Mouse (Mus musculus) midbrain, postnatal 0 days (tissue): ENCODE data around the gene Asnsd1. TPM values are rescaled to one million over a fixed set of nuclear protein-coding genes. Genes with fewer than 3 reads are reported as not detected.
"Not testable (repeated sequence)": the region's sequence is repeated elsewhere in the genome, so short reads cannot be mapped to it uniquely, and the experiment has no call there.

ENCODE experiments used
- ATAC-seq: fragments of 200-750 bp; cut with Nextera tagmentation; 2 replicates; pipeline ENCODE4 v1.8.0; 2017; ENCODE audit warnings: moderate number of reproducible peaks, mild to moderate bottlenecking, moderate TSS enrichment, moderate library complexity; ENCODE audit not compliant: low FRiP score
- DNase-seq: peaks from one replicate; pipeline ENCODE4 v3.0.0-alpha.2; 2015; ENCODE audit warnings: low spot score
- H3K27ac ChIP-seq: fragments of 300-500 bp; sonication (generic); 2 replicates; pipeline ENCODE4 v1.5.1; 2014; ENCODE audit warnings: low read depth, mild to moderate bottlenecking, low read length, mixed read lengths
- H3K27me3 ChIP-seq: fragments of 300-500 bp; sonication (generic); 2 replicates; pipeline ENCODE4 v1.6.1; 2014; ENCODE audit warnings: low read length, control low read depth, mixed read lengths; ENCODE audit not compliant: insufficient read depth
- H3K36me3 ChIP-seq: fragments of 300-500 bp; sonication (generic); 2 replicates; pipeline ENCODE4 v1.6.1; 2014; ENCODE audit warnings: low read length, control low read depth, mixed read lengths; ENCODE audit not compliant: insufficient read depth
- H3K4me1 ChIP-seq: fragments of 300-500 bp; sonication (generic); 2 replicates; pipeline ENCODE4 v1.6.1; 2014; ENCODE audit warnings: mild to moderate bottlenecking, control low read depth, antibody characterized with exemption, low read length, mixed read lengths; ENCODE audit not compliant: insufficient read depth
- H3K4me2 ChIP-seq: fragments of 300-500 bp; sonication (generic); 2 replicates; pipeline ENCODE4 v1.6.1; 2014; ENCODE audit warnings: low read depth, mild to moderate bottlenecking, low read length, mixed read lengths; ENCODE audit not compliant: poor library complexity, severe bottlenecking
- H3K4me3 ChIP-seq: fragments of 300-500 bp; sonication (generic); 2 replicates; pipeline ENCODE4 v1.5.1; 2014; ENCODE audit warnings: low read depth, mild to moderate bottlenecking, low read length, moderate library complexity
- H3K9ac ChIP-seq: fragments of 300-500 bp; sonication (generic); replicated peaks from 2 replicates; pipeline ENCODE4 v1.6.1; 2014; ENCODE audit warnings: mild to moderate bottlenecking, low read length, moderate library complexity, mixed read lengths; ENCODE audit not compliant: poor library complexity, severe bottlenecking
- H3K9me3 ChIP-seq: fragments of 300-500 bp; sonication (generic); 2 replicates; pipeline ENCODE4 v1.6.1; 2016; ENCODE audit warnings: low read length, control low read depth
- CTCF ChIP-seq: IDR thresholded peaks from 2 replicates; pipeline ENCODE4 v1.5.1; 2016; ENCODE audit warnings: antibody characterized with exemption, mild to moderate bottlenecking
- WGBS: fragments of 180-500 bp; shearing (Covaris S2); extraction: QIAGEN DNeasy Blood & Tissue Kit; methylation state at CpG from one replicate; pipeline ENCODE4 v1.1.7; 2014; 5-methylcytosine and 5-hydroxymethylcytosine counted together
- polyA plus RNA-seq: library from polyadenylated mRNA; unstranded; fragments of >200 nt; fragmentation: Nextera tagmentation; extraction: Ambion mirVana; gene quantifications from 2 replicates; pipeline ENCODE4 v1.2.1, GENCODE M21; 2015
- total RNA-seq: library from RNA; depleted of rRNA; stranded (reverse); fragments of >200 nt; gene quantifications from 2 replicates; pipeline ENCODE4 v1.2.3, GENCODE M21; 2014

The Asnsd1 gene
- total and polyA plus RNA-seq, 2 experiments from 2014 or later, result 28.3 to 55.1 TPM

- Histone ChIP-seq H3K36me3 (no peaks in the 10 kb centered on the region), H3K9ac (no peak overlapping the region), H3K4me3 (no peak overlapping the region), H3K4me2 (no peak overlapping the region), H3K27me3 (no peaks in the 10 kb centered on the region), H3K9me3 (no peaks in the 10 kb centered on the region), H3K4me1 (no peaks in the 10 kb centered on the region), H3K27ac (no peak overlapping the region)
- DNase-seq (no peak), ATAC-seq (no peak)
- no peak for TF ChIP-seq CTCF
These were observed 6.4 kb upstream of the Asnsd1 start for GRCm38 (mm10) chr1:53358988-53359387.

GRCm38 (mm10) chr1:53341071-53341470 lies 11.5 kb downstream of the Asnsd1 start:
- ATAC-seq, result no peak
- no peak overlapping the region for H3K27ac ChIP-seq

GRCm38 (mm10) chr1:53337403-53337802 lies 15.1 kb downstream of the Asnsd1 start:
- ATAC-seq, H3K27me3 ChIP-seq: not testable (repeated sequence)
- WGBS, result 60% methylated on average over 2 of the region's 2 CpGs

More at GRCm38 (mm10) chr1:53341071-53341470, 11.5 kb downstream of the Asnsd1 start:
- Histone ChIP-seq H3K36me3 (peaks cover 21% of the 10 kb centered on the region; the same call in 1 of the 2 replicates), H3K9ac (no peak overlapping the region), H3K27me3 (no peaks in the 10 kb centered on the region), H3K4me3 (no peak overlapping the region), H3K4me2 (no peak overlapping the region), H3K4me1 (no peaks in the 10 kb centered on the region), H3K9me3 (peaks cover 10% of the 10 kb centered on the region; the same call in 1 of the 2 replicates)
- no peak for DNase-seq
- 98% methylated on average over 2 of the region's 2 CpGs for WGBS
- TF ChIP-seq CTCF, result no peak

GRCm38 (mm10) chr1:53335465-53335864 lies 17.1 kb downstream of the Asnsd1 start:
- Histone ChIP-seq H3K9ac (no peak overlapping the region), H3K4me1 (no peaks in the 10 kb centered on the region), H3K4me2 (no peak overlapping the region), H3K27me3 (no peaks in the 10 kb centered on the region), H3K9me3 (no peaks in the 10 kb centered on the region), H3K4me3 (no peak overlapping the region), H3K36me3 (no peaks in the 10 kb centered on the region), H3K27ac (no peak overlapping the region)
- TF ChIP-seq CTCF, result no peak
- ATAC-seq (no peak), DNase-seq (no peak)

More at GRCm38 (mm10) chr1:53337403-53337802, 15.1 kb downstream of the Asnsd1 start:
- H3K9me3 ChIP-seq, H3K4me3 ChIP-seq, H3K27ac ChIP-seq, H3K4me1 ChIP-seq, DNase-seq, H3K36me3 ChIP-seq, H3K4me2 ChIP-seq, H3K9ac ChIP-seq: not testable (repeated sequence)

- H3K9me3 ChIP-seq, H3K9ac ChIP-seq, ATAC-seq, H3K27ac ChIP-seq, H3K36me3 ChIP-seq, H3K4me3 ChIP-seq, H3K27me3 ChIP-seq, DNase-seq, H3K4me1 ChIP-seq, H3K4me2 ChIP-seq: not testable (repeated sequence)
- WGBS, result 50% methylated on average over 5 of the region's 5 CpGs
These were observed 19.0 kb downstream of the Asnsd1 start for GRCm38 (mm10) chr1:53333527-53333926.

GRCm38 (mm10) chr1:53324827-53325494 lies 27.6 kb downstream of the Asnsd1 start:
- no peak overlapping the region for H3K27ac ChIP-seq
- DNase-seq (no peak), ATAC-seq (no peak)
- 95% methylated on average over 5 of the region's 5 CpGs for WGBS
- no peak overlapping the region for H3K4me2 ChIP-seq
- H3K4me3 ChIP-seq, result no peak overlapping the region
- H3K9me3 ChIP-seq, result no peaks in the 10 kb centered on the region
- H3K27me3 ChIP-seq, result no peaks in the 10 kb centered on the region
- no peaks in the 10 kb centered on the region for H3K4me1 ChIP-seq
- TF ChIP-seq CTCF, result no peak
- no peaks in the 10 kb centered on the region for H3K36me3 ChIP-seq
- no peak overlapping the region for H3K9ac ChIP-seq
